Mouse (Mus musculus) thymus, postnatal 4 days (tissue): Measurements from ENCODE around the gene Agbl4.

Source experiments
- DNase-seq: peaks from one replicate; pipeline ENCODE4 v3.0.0; 2021

The Agbl4 gene

DNA sequence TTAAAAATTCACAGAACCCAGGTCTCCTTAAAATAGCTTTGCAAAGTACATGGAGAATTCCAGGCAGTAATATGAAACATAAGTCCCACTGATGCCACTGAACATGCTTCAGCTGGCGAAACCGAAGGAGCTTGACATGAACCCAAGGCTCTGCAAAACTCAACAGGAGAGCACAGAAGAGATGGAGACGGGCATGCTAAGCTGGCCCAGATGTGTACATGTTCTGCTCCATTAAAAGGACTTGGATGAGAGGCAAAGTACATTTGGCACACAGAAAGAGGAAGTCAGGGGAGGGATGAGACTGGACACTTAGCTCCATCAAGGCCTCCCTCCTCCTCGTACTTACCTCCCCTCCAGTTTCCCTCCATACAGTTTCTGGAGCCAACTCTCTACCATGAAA lies 1013.3 kb downstream of the Agbl4 start:
- DNase-seq, result no peak

DNA sequence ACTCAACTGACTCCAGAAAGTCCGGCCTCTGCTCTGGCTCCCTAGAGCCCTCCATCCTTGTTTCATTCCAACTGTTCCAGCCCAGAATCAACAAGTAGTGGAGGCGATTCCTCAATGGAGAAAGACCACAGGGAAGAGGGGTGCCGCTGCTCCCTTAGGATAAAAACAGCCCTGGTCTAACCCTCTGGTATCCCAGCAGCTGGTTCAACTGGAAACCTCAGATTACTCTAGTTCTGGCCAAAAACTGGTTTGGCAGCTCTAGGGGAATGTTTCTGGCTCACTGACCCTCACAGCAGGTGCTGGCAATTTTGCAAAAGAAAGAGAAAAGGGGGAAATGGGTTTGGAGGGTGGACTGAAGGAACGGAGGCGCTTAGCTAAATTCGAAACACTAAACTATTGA lies 1016.9 kb downstream of the Agbl4 start:
- DNase-seq, result peak; percentile 10

DNA sequence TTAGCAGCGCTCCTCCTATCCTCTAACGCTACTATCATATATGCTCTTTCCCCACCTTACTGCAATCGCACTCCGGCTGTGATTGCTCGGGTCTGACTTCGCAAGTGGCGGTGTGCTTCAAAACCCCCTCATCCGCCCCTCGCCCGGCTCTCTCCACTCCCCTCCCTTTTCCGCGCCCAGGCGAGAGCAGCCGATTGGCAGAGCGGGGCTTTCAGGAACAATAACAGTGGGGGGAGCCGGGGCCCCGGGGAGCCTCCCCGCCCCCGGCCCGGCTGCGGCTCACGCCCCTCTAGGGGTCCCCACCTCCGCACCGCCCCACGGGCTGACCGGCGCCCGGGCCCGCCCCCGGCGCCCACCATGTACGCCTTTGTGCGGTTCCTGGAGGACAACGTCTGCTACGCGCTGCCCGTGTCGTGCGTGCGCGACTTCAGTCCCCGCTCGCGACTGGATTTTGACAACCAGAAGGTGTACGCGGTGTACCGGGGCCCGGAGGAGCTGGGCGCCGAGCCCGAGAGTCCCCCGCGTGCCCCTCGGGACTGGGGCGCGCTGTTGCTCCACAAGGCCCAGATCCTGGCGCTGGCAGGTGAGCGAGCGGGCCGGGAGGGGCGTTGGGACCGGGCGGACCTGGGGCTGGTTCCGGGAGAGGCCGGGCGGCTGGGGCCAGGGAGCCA lies 1017.5 kb downstream of the Agbl4 start, which contains the start of gene Bend5:
Gene Bend5 (plus strand): TSS at position 189 of the 671 bp plus-strand sequence.
- DNase-seq, result peak; percentile 91

DNA sequence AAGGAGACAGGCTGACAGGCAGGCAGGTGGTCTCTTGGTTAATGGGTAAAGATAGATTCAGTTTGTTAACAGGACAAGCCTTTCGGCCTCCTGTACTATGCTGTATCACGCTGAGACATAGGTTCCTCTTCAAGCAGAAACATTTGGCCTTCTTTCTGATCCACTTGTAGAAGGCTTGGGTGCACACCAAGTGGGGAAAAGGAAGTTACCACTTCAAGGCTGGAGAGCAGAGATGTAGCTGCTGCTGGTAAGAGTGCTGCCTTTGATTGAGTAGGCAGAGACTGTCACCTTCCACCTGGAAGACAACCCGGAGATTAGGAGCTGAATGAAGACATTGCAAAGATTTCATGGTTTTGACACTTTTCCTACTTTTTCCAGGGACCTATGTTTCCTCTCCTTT lies 1018.7 kb downstream of the Agbl4 start:
- DNase-seq, result peak; percentile 17

DNA sequence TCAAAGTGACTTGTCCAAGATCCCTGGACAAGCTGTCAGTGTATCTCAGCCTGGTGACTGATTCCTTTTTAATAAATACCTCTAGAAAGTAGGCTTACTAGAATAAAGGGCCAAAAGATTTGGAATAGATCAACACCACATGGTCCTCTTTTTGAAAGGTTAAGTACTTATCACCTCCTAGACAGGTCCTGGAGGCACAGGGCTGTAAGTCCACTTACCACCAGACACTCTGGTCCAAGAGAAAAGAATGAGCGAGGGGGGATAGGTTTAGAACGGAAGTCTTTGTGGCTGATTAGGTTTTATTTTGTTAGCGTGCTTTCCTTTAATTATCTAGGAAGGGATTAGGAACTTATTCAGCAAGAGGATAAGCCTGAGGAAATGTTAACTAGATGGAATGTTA lies 1019.1 kb downstream of the Agbl4 start:
- DNase-seq, result no peak

DNA sequence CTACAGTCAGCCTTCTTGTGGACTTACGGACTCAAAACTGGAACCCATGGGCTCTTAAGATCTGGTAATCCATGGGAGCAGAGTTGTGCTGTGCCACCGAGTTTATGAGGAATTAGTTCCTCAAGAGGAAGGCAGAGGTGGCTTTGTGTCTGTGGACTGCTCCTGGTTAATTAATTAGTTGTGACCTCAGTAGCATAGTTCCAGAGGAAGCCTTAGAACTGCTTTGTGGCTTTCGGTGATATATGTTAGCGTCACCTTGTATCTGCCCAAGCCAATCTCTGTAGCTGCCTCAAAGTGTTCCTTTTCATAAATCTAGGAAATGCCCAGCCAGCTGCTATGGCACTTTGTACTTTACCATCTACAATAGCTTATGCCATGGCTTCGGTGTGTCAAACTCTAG lies 1020.3 kb downstream of the Agbl4 start:
- no peak for DNase-seq

DNA sequence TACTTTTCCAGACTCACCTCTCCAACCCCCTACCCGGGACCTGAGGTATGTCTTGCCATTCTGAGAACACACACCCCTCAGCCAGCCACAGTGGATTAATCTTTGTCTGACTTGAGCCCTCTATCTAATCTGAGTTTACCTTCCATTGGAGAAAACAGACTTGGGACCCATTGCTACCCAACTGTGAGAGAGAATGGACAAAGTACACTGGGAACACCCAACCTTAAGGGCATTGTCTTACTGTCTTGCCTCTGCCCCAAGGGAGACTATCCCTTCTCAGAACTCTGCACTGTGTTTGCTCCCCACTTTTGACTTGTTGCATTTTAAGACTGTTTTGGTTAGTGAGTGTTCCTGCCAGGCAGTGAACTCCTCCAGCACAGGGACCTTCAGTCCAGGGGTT lies 1022.0 kb downstream of the Agbl4 start:
- DNase-seq, result no peak

DNA sequence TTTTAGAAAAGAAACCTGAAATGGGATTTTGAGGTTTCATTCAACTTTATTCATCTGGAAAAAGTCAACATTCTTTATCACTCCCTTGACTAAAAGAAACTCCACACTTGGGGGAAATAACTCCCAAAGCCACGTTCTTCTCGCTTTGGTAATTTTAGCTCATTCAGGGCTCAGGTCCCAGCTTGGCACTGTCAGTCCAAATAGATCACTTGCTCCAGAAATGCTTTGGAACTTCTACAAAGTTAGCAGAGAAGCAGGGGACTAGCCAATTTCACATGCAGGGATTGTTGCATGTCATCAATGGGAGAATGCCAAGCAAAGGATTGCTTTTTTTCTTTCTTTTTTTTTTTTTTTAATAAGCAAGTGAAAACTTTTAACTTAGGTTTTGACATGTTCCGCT lies 1022.6 kb downstream of the Agbl4 start:
- no peak for DNase-seq

DNA sequence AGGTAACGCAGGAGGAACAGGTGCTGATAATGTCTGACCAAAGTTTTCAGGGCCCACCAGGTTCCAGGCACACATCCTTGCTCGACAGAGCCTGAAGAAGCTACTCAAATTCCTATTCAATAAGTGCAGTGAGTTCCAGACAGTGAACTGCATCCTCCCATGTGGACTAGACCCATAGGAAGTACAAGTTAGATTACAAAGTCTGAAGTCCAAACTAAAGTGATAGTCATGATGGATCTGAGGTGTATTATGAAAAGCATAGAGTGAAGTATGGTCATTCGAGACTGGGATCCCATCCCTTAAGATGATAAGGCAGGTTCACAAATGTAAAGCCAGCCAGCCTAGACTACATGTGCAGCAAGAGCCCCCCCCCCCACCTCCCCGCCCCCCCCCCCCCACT lies 1023.5 kb downstream of the Agbl4 start:
- no peak for DNase-seq

DNA sequence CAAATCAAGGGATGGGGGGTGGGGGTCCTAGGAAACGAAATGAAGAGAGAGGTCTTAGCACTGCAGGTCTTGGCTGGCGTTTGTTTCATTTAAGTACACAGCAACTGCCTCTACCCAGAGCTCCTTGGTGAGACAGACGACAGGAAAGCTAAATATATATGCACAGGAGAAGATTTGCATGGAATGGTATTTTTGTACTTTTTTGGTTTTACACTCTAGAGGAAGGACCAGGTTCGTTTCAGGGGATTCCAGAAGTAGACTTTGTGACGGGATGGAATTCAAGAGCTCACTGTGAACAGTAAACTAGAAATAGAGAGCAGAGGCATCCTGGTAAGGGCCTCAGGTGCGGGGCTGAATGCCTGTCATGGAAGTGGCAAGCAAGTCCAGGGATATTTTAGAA lies 1024.3 kb downstream of the Agbl4 start:
- no peak for DNase-seq

DNA sequence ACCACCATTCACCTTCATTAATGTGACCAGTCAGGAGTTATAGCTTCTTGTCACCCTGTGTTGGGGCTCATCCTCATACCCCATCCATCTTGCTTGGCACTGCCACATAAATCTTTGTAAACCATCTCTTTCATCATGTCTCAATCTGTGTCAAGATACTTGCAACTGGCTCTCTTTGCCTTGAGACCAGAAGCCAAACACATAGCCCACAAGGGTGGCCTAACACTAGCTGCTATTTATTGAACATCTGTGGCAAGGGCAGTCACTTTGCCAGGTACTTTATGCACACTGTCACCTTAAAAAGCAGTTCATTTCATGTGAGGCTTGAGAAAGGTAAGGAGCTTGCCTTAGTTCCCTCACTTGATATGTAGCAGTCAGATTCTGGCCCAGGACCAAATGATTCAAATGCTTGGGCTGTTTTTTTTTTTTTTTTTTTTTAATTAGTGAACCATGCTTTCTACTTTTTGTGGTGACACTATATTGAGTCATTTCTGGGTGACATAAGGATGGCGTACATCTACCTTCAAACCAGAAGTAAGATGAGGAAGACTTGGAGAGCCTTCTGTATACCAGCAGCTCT lies 1027.0 kb downstream of the Agbl4 start:
- DNase-seq, result no peak

DNA sequence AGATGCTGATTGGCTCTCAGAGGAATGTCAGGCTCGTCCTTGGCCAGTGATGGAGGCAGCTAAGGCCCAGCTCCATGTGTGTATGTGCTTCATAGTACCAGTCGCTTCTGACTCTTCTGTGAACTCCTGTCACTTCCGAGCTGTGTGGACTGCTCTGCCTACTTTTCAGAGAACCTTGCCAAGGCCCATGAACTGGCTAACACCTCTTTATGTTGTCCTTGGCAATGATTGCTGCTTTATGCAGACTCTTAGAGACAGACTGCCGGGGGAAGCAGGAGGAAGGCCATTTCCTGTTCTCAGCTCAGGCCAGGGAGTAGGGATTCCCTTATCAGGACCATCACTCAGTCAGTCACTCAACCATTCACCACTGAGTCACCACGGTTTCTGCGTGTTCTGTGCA lies 1027.7 kb downstream of the Agbl4 start:
- no peak for DNase-seq

DNA sequence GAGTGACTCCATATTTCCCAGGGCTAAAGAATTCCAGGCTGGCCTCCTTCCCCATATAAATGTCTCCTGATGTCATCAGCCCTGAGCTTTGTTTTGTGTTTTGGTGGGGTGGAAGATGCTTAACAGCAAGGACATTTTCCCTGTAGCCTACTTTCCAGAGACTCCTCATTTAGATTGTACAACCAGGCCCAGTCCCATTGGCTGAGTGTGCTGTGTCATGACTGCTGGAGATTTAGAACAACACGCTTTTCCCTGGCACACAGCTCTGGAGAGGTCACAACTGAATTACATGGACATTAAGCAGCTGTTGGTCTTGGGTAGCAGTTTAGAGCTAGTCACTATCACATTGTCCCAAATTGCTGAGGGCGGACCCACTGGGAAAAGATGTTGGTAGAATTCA lies 1033.7 kb downstream of the Agbl4 start:
- no peak for DNase-seq

DNA sequence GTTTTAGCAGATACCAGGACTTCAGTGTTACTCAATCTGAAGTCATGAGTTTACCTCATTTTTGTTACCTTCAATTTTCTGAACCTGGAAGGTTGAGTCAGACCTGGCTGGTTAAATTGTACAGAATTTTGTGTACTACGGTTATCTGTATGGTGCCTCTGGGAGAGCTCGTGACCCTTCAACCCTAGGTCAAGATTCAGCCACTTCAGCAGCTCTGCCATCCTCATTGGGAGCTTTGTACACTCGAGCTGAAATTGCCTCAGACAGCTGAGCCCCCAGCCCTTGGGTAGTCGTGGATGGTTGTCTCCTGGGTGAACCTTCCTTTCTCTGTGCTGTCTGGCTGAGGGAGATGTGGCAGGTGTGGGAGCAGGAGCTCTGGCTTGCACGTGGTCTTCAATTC lies 1034.6 kb downstream of the Agbl4 start:
- no peak for DNase-seq

DNA sequence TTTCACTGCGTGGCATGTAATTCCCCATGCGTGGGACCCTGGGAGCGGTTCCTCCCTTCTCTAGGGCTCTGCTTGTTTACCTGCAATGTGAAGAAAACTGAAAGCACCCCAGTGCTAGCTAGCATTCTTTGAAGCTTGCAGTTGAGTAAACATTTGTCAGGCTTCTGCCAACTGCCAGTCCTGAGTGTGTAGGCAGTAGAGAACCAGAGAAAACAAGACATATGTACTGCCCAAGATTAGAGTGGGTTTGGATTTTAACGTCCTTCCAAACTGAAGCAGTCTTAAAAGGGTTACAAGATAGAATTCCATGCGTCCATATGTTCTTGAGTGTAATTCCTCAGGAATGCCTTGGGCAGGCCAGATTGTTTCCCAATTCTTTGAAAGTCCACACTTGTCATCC lies 1035.0 kb downstream of the Agbl4 start:
- no peak for DNase-seq

DNA sequence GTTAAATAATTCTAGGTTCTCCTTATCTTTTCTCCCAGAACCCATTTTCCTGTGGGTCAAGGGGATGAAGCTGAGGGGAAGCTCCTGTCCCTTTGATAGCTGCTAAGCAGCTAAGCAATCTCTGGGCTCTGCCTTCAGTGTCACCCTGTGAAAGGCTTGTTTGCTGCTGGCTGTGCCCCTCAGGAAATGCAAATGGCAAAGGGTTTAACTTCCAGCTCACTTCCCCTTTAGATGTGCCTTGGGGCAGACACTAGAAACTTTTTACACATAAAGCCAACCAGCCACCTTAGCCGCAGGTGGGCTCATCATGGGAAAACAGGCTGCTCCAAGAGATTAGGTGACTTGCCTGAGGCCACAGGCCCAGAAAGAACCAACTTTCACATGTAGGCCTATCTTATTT lies 1044.2 kb downstream of the Agbl4 start:
- DNase-seq, result no peak

DNA sequence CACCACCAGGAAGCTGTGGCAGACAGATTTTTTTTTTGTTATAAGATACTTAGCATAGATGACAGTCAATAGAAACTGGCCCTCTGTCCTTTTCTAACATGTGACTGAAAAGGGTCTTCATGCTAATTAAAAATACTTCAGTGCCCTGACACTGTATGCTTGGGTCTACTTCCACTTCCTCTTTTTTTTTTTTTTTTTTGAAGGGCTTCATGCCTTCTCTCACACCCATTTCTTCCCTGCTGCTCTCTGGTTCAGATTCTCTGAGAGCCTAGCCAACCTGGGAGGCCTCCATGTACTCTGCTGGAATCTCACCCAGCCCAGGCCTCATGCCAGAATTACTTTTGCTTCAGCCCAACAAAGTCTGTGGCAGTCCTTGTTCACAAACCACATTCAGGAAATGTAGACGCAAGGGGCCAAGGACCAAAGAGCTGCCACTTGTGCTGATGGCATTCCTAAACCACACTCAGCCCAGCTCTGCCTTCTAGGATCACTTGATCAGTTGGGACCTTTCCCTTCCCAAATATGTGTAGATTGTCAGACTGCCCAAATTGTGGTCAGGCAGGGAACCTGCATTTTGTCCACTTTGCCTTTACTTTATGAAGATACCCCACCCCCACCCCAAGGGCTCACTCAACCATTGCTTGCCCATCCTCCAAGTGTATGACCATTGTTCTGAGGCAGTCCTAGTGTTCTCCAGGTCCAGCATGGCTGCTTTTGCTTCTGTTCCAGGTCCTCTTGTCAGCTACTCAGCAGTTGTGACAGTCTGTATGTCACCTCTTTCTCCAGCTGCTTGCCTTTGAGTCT lies 1045.2 kb downstream of the Agbl4 start:
- DNase-seq, result no peak

DNA sequence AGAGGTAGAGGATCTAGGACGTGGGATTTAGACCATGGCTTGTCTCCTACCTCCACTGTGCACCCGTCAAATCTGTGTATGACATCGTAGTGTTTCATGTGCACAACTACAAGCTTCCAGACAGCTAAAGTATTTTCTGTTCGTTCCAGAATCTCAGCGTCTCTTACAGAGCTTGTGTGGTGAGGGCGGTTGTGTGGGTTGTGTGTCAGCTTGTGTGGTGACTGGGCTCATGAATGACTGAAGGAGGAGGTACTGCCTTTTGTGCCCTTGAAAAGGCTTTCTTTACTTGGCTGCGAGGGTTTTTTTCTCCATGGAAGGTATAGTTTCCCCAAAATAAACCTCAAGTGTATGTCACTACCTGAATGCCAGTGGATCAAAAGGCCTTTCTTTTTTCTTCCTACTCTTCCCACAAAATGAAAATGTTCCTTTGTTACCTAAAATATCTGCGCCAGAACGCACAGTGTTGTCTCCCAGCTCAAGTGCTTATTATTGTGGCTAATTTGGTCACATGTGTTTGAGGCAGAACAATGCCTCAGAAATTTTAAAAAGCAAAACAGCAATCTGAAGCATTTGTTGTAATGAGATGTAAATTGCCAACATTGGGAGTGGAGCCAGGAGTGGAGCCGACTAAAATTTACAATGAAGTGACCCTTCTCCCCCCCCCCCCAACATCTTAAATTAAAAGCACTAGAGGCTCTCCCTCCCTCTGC lies 1046.6 kb downstream of the Agbl4 start:
- DNase-seq, result no peak

DNA sequence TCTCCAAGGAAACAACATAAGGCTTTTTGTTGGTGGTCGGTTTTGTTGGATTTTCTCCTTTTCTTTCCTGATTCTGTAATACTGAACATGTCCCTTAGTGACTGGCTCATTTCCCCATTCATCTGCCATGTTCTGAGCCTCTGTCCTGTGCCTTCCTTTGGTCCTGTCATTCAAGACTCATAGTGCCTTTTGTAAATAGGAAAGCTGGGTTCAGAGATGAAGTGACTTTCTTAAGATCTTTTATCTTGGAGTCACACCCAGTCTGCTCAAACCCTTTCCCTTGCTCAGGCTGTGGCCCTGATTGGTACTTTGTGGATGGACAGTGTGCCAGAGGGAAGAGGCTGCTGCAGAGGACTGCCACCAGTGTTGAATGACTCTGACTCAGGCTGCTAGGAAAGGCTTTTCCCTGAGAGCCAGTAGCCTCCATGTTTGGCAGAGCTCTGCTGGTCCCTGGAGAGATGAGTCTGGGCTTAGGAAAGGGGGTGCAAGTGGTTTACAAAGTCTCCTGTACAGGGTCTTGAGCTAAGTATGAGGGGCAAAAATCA lies 1047.2 kb downstream of the Agbl4 start:
- no peak for DNase-seq

DNA sequence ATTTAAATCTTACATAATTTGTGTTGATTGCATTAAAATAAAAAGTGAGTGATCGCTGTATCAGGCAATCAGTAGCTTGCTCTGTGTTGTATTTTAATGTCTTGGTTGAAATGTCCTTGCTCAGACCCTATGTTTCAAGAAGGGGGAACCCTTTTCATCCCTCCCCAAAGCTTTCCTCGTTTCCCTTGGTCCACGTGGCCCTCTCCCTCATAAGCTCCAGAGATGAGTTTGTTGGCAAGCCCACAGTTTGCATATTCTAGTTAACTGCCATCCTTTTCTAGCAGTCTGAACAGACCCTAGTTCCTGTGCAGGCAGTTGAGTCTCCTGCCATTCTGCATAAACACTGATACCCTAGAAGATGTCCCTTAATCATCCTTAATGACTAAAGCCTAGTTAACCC lies 1050.5 kb downstream of the Agbl4 start:
- no peak for DNase-seq

DNA sequence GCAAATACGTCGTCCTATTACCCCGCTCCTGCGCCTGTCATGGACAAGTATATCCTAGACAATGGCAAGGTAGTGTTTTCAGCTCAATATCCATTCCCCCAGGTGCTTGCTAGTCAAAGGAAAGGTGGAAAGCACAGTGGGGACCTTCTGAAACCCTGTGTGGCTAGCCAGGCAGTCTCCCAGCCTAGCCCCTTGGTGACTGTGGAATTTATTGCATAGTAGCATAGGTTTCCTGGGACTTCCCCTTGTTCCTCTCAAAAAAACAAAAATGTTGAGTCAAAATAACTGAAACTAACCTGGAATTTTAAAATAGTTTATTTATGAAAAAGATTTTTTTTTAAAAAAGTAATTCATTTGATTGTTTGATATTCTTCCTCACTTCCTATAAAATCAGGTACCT lies 1051.1 kb downstream of the Agbl4 start:
- no peak for DNase-seq

DNA sequence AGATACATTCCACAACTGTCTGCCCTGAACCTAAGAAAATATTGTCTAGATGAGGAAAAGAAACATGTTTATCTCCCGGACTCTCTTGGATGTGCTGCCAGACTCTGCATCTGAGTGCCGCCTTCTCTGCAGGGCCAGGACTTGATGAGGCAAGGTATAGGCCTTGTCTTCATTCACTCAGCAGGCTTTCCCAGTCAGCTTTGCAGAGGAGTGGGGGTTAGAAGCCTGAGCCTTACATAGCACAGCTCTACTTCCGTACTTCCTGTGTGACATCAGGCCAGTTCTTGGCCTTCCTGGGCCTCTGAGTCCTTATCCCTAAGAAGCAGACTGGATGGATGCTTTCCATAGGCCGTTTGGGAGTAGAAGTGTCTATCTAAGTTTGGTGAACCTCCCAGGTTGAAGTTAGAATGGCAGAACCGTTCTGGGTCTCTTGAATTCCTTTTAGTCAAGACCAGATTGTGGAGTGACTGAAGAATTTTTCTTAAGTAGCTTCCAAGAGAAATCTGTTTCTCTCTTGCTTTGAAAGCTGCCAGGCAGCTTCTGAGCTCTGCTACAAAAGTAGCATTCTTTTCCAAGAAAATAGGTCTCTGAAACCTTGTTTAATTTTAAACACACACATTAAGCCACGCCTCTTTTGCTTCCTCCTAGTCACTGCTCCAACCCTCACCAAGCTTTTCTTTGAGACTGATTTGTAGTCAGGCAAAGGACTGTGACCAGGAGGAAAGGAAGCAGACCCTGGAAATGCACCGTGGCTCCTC lies 1052.2 kb downstream of the Agbl4 start:
- no peak for DNase-seq
